Mouse (Mus musculus): ENCODE data around the gene Oaf.

DNA sequence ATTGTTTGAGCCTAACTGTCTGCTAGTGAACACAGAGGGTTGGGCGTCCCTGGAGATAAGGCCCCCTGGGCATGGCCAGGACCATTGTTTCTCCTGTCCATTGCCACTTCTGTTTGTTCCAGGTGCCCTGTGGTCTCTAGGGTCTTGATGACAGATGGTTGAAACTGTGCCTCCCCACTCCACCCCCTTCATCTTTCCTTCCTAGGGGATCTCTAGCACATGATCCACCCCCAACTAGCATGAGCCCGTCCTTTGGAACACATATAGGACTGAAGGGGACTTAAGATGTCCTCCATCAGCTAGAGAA, 836 bp upstream of the Oaf start:
- TF ChIP-seq CTCF (IDR thresholded peaks at IDR 0.05; ENCODE audit: extremely low read depth, insufficient read length, insufficient replicate concordance, low read depth, low read length), result no peak
- no peak for TF ChIP-seq POLR2A (IDR thresholded peaks at IDR 0.05; ENCODE audit: low read depth, low read length)
